Mouse (Mus musculus): ENCODE results near the gene Slco1c1.
"Not testable (repeated sequence)": the region's sequence is repeated elsewhere in the genome, so short reads cannot be mapped to it uniquely, and the experiment has no call there.

The Slco1c1 gene

DNA sequence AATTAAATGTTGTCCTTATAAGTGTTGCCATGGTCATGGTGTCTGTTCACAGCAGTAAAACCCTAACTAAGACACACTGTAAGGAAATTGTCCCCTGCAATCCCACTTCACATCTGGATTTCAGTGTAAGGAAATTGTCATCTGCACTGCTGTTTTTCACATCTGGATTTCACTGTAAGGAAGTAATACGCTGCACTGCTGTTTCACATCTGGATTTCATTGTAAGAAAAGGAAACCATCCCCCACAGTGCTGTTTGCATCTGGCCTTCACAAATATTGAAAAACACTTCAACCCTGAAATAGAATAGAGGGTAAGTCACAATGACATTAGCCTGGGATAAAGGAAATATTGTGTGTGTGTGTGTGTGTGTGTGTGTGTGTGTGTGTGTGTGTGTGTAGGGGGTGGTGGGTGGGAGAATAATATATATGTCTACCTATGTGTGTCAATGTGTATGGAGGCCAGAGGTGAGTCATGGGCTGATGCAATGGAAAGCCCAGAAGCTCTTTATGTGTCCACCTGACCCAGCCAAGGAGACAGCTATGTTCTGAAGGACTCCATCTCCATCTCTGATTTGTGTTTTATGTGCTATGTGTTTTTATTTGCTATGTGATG, 60.7 kb downstream of the Slco1c1 start:
- in situ Hi-C loops (cut with MboI, MseI): no loop called here

DNA sequence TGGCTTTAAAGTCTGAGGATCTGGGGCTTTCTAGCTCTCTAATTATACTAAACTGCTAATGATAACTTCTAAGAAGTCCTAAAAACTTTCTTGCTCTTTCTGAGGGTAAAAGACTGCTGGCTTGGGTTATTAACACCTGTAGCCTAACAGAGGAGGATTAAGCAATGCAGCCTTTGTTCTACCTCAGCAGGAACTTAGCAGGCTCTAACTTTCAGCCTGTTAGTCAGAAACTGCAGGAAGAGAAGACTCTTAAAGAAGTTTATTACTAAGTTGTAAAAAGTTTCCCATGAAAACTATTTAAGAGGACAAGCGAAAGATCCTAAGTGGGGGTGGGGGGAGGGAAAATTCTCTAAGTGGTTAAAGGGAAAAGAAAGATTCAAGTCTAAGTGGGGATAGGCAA, 65.8 kb downstream of the Slco1c1 start:
- in situ Hi-C loops (cut with MboI, MseI): no loop called here

GRCm38 (mm10) chr6:141590598-141591200, 66.5 kb downstream of the Slco1c1 start:
- in situ Hi-C loops (cut with MboI, MseI): not testable (repeated sequence)

GRCm38 (mm10) chr6:141596081-141596480, 71.9 kb downstream of the Slco1c1 start:
- in situ Hi-C loops (cut with MboI, MseI): no loop called here

GRCm38 (mm10) chr6:141597037-141597436, 72.9 kb downstream of the Slco1c1 start:
- in situ Hi-C loops (cut with MboI, MseI): no loop called here

DNA sequence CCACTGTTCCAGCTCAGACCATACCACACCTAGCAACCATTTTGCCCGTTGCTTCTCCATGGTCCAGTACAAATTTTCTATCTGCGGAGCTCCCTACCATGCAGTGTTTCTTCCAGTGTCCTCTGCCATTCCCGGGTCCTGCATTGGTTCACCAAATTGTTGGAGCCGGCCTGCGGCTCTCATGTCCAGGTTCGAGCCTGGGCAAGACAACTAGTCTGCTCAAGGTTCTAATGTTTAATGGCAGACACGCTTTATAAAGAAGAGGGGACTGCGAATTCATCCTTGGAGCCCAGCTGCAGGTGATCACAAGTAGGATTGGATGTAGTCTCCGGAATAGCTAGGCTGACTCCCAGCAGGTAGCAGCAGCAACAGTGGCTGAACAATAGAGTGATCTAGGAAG, 76.8 kb downstream of the Slco1c1 start:
- in situ Hi-C loops (cut with MboI, MseI): no loop called here

DNA sequence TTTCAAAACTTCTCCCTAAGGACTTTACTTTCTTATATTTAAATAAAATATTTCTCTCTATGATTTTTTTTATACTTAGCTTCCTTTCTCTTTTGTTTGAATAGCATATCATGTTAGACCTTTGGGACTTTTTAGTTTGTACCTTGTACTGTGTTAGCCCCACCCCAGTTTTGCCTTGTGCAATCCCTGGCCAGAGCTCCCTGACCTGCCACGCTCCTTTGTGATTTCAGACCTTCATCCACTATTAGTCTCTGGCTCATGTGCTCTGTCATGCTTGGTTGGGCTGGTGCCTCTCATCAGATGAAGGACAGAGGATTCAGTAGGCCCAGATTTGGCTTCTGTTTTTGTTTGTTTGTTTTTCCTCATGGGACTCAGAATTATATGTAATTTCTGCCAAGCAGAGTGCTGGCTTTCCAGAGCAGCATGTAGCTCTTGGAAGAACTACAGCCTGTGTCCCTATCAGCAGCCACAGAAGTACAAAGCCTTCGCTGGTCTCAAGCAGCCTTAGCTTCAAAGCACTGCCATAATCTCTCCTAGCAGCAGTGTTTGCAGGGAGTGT, 86.6 kb downstream of the Slco1c1 start:
- in situ Hi-C loops (cut with MboI, MseI): no loop called here

DNA sequence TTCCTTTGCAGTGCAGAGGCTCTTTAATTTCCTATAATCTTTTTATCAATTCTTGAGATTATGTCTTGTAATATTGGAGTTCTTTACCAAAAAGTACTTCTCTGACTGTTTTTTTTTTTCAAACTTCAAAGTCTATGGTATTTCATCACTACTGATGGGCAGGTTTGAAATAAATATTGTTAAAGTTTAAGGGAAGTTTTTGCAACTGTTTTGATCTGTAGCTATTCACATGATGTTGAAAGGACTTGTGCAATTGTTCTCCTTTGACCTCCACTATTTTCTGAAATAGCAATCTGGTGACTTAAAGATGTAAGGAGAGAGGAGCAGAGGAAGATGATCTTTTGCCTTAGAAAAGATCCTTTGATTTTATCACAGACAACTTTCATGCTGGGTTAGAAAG, 89.8 kb downstream of the Slco1c1 start:
- in situ Hi-C loops (cut with MboI, MseI): no loop called here

DNA sequence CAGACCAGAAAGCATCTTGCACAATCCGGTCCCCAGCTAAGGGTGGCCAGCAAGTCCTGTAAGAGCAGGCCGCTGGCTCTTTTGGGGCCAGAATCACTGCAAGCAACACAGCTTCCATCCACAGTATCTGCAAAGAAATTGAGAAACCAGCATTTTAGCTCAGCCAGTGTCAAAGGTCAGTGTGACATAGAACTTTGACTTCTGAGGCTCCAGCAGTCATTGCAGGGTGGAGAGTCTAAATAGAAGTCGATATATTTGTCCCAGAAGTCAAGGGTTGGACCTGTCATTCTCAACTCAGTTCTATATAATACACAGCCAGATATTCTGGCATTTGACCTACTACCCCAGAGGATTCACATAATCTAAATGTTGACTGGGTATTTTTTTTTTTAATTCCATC, 91.2 kb downstream of the Slco1c1 start:
- in situ Hi-C loops (cut with MboI, MseI): no loop called here
